Mouse (Mus musculus): ENCODE data around the gene Chrnb1. TPM values are rescaled to one million over a fixed set of nuclear protein-coding genes. Genes with fewer than 3 reads are reported as not detected.
A peak's percentile ranks its signal among the peaks of the same experiment; 100 is the strongest.

Gene Chrnb1
- polyA plus RNA-seq, 1 experiment: 1.9 TPM

DNA sequence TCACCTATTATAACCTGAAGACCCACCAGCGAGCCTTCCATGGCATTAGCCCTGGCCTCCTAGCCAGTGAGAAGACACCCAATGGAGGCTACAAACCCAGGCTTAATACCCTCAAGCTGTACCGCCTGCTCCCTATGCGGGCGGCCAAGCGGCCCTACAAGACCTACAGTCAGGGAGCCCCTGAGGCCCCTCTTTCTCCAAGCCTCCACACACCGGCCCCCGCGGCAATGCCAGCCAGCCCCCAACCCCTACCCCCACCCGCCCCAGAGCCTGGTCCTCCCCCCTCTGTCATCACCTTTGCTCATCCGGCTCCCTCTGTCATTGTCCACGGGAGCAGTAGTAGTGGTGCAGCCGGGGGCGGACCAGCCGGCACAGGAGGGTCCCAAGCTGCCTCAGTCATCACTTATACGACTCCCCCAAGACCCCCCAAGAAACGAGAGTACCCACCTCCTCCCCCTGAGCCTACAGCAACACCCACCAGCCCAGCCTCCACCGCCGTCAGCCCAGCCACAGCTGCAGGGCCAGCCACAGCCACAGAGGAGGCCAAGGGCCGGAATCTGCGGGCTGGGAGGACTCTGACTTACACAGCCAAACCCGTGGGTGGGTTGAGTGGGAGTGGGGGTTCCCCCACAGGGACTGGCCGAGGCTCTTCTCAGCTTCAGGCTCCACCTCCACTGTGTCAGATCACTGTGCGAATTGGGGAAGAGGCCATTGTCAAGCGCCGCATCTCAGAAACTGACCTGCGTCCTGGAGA, 18.1 kb downstream of the Chrnb1 start:
- no peak for DNase-seq (ENCODE audit: extremely low spot score in 1 of 2, low spot score in 1 of 2)

DNA sequence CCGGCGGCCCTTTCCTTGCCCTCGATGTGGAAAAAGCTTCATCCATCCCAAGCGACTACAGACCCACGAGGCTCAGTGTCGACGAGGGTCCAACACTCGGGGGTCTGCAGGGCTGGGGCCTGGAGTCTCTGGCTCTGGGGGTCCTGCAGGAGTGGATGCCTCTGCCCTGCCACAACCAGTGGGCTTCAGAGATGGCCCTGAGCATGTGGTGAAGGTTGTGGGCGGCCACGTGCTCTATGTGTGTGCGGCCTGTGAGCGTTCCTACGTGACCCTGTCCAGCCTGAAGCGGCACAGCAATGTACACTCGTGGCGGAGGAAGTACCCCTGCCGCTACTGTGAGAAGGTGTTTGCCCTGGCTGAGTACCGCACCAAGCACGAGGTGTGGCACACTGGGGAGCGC, 19.3 kb downstream of the Chrnb1 start:
- DNase-seq (ENCODE audit: extremely low spot score in 1 of 2, low spot score in 1 of 2): no peak

DNA sequence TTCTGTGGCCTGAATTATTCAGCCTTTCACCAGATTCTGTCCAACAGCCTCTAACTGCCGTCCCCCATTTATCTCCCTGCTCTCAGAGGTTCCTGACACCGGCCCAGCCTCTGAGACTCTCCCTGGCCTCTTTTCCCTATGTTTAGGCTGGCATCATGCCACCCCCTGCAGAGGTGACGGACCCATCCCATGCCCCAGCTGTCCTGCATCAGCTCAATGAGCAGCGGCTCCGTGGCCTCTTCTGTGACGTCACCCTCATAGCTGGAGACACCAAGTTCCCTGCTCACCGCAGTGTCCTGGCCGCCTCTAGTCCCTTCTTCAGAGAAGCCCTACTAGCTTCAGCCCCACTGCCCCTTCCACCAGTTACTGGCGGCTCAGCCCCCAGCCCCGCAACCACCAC, 20.0 kb downstream of the Chrnb1 start:
- no peak for DNase-seq (ENCODE audit: extremely low spot score in 1 of 2, low spot score in 1 of 2)

DNA sequence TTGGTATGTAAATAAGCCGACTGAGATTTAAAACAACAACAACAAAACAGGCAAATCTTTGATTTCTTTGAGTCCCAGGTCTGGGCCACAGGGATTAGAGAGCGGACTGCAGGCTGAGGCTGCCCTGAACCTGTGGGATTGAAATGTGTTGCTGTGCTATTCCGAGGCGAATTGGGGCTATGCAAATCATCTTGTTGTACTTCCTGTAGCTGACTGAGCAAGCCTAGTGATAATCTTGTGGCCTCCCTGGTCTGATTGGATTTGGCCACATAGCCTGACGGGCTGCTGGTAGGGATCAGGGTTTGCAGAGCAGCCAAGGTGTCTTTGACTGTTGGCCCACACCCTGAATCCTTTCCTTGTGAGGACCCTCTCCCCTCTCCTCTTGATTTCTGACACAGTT, 20.8 kb downstream of the Chrnb1 start:
- DNase-seq (ENCODE audit: extremely low spot score in 1 of 2, low spot score in 1 of 2): no peak

DNA sequence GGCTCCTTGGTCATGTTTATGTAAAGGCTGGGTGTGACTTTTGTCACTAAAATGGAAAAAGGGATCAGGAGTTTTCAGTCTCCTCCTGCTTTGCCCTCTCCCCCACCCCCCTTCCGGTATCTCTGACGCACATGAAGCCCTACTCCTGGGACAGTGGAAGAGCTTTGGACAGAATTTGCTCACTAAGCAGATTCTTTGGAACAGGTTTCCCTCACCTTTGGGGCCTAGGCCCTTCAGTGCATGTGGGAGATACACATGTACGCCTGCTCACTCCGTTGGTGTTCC, 28.2 kb downstream of the Chrnb1 start:
- DNase-seq (ENCODE audit: extremely low spot score in 1 of 2, low spot score in 1 of 2): no peak

DNA sequence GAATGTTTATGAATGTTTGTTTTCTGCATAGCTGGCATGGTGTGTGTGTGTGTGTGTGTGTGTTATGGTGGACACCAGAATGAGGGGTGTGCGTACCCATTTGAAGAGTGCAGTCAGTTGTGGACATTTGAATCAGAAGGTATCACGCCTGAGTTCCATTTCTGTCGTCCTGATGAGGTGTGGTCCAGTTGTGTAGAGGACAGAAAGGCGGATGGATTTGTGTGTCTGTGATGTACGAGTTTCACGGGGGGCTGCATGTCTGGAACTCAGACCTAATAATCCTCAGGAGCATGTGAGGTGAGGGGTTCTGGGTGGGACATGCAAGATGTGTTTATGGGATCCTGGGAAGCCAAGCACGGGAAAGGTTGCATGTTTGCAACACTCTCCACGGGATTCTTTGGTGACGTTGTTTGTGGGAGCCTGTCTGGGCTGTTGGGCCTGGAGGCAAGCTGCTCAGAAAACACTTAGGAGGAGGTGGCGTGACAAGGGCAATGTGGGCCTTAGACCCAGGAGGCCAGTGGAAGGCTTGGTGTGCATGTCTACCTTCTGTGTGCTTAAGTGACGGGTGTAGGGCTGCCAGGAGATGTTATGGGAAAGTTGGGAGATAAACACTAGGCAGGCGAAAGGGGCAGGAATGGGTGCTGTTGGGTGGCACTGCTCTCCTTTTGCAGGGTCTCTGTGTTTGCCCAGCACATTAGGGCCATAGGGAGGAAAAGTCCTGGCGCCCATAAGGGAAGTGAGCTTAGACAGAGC, 28.7 kb downstream of the Chrnb1 start:
- no peak for DNase-seq (ENCODE audit: extremely low spot score in 1 of 2, low spot score in 1 of 2)

DNA sequence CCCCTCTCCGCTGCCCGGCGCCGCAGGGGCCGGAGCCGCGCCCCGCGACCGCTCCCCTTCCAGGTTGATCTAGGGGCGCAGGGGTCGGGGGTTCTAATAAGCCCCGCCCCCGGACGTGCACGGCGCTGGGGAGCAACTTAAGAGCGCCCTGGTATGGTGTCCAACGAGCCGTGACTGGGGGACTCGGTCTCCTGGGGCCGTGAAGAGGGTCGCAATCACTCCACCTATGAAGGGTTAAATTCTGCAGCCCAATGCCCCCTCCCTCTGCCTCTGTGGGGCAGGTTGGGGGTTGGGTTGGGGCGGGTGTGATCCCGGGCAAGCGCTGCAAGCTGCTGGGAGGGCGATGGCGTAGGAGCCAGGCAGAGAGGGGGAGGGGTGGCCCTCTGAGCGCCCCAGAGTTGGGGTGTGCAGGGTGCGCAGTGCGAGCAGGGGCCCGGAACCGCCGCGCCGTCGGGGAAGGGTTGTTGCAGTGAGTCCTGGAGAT, 29.6 kb downstream of the Chrnb1 start:
- DNase-seq (ENCODE audit: extremely low spot score in 1 of 2, low spot score in 1 of 2): peak in 1 of 2 experiments; percentile 77

DNA sequence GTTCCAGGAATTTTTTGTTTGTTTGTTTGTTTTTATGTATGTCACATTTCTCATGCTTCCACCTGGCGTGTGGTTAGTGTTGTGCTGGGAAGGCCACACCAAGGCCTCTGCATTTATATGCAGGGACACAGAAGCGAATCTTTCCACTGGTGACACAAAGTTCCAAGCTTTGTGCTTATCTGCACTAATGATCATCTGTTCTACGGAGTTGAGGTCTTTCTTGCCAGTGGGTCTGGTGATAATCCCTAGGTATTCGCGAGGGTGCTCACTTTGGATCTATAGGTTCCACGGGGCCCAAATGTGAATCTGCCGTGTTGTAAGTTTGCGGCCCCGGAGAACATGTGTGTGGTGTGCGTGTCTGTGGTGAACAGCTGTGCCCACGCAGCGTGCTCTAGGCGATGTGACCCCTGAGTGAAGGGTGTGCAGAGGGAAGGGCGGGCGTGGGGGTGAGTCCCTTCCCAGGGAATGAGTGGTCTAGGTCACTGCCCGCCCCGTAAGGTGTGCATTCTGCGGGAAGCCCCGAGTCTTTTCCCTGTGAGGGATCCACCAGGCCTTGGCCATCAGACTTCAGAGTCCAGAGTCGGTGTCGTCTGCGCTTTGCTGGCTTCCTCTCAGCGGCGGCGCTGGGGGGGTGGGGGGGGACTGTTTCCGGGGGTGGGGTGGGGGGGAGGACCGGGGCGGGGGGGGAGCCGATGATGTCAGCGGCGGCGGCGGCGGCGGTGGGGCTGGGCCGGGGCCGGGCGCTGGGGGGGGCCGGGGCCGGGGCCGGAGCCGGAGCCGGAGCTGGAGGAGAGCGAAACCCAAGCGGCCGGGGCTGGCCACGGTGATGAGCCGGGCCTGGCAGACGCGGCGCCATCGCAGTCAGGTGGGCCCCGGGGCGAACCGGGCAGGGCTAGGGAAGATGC, 30.3 kb downstream of the Chrnb1 start, which contains the start of gene Zbtb4:
TSS of gene Zbtb4 (plus strand) at position 692 of the 905 bp plus-strand sequence.
- peak in 1 of 2 experiments; percentile 47 for DNase-seq (ENCODE audit: extremely low spot score in 1 of 2, low spot score in 1 of 2)

DNA sequence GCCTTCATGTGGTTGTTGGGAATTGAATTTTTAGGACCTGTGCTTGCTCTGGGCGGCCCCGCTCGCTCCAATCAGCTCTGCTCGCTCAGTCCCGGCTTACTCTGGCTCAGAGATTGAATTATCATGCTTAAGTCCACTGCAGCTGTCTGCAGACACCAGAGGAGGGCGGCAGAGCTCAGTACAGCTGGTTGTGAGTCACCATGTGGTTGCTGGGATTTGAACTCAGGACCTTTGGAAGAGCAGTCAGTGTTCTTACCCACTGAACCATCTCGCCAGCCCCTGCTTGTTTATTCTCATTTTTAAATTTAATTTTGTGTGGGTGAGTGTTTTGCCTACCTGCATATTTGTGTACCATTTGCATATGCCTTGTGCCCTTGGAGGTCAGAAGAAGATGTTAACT, 32.2 kb downstream of the Chrnb1 start:
- no peak for DNase-seq (ENCODE audit: extremely low spot score in 1 of 2, low spot score in 1 of 2)

DNA sequence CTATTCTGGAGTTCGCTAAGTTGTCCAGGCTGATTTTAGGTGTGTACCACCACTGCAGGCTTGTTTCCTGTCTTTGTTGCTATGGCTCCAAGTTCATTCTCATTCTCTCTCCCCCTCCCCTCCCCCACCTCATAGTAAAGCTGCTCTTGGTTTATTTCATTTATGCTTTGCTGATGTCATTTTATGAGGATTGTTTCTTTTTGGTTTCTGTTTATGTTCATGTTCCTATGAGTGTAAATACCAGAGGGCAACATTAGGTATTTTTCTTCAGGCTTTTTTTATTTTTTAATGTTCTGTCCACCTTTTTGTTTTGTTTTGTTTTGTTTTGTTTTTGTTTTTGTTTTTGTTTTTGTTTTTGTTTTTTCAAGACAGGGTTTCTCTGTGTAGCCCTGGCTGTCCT, 33.9 kb downstream of the Chrnb1 start, which contains the start of gene Slc35g3:
TSS of gene Slc35g3 (minus strand) at position 101 of the 400 bp plus-strand sequence.
- DNase-seq (ENCODE audit: extremely low spot score in 1 of 2, low spot score in 1 of 2): no peak

DNA sequence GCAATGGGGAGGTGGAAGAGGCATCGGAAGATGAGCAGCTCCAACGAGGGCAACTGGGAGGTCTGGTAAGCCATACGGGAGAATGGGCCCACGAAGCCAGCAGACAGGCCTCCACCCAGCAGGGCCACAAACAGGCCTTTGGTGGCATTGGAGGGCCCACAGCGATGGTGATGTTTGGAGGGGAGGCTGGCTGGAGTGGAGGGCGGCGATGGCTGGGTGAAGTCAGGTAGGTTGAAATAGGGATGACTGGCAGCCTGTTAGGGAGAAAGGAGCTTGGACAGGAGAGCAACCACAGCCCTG, 34.9 kb downstream of the Chrnb1 start:
- no peak for DNase-seq (ENCODE audit: extremely low spot score in 1 of 2, low spot score in 1 of 2)

DNA sequence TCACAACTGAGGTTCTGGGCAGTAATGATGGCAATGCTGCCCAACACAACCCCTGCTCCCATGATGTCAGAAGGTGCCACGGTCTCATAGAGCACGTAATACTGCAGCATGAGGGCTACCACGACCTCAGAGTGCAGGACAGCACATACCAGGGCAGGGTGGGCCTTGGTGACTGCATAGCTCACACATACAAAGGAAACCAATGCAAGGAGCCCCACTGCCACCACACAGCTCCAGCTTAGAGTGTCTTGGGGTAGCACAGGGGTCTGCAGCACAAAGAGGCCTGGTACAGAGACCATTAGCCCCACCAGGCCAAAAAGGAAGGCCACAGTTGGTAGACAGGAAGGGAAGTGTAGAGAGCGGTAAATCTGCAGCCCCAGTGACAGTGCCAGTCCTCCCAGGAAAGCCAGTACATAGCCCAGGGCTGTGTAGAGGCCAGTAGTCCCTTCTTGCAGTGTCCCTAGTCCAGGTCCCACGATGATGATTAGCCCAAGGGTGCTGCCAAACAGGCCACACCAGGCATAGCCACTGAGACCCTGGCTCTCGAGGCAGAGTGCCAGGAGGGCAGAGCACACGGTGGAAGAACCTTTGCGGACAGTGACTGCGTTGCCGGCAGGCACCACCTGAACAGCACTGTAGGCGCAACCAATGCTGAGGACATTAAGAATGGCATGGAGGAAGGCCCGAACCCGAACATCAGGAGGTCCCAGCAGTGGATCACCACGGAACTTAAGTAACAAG, 35.4 kb downstream of the Chrnb1 start:
- DNase-seq (ENCODE audit: extremely low spot score in 1 of 2, low spot score in 1 of 2): no peak

DNA sequence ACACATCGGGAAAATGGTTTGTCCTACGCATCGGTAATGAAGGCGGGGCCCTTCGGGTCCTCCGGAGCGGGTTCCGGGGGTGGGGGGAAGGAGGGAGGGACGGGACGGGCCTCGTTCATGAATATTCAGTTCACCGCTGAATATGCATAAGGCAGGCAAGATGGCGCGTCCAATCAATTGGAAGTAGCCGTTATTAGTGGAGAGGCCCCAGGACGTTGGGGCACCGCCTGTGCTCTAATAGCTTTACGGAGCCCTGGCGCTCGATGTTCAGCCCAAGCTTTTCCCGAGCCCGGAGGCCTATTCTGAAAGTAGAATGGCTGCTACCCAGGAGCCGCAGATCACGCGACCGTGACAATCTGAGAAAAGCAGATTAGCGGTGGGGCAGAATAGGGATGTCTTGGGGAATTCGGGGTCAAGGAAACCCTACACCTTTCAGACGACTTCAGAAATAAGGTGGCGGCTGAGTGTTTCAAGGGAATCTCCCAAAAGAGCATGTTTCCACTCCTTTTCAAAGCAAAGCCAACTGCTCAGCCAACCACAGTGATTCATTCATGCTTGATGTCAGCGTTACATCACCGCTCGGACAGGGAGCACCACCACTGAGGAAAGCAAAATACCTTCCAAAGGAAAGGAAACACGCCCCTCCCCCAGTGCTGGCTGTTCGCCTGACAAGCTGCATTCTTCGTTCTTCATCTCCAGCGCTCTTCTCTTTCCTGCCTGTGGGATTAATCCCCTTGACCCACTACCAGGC, 36.6 kb downstream of the Chrnb1 start:
- peak; percentile 76 to 93 for DNase-seq (ENCODE audit: extremely low spot score in 1 of 2, low spot score in 1 of 2)

DNA sequence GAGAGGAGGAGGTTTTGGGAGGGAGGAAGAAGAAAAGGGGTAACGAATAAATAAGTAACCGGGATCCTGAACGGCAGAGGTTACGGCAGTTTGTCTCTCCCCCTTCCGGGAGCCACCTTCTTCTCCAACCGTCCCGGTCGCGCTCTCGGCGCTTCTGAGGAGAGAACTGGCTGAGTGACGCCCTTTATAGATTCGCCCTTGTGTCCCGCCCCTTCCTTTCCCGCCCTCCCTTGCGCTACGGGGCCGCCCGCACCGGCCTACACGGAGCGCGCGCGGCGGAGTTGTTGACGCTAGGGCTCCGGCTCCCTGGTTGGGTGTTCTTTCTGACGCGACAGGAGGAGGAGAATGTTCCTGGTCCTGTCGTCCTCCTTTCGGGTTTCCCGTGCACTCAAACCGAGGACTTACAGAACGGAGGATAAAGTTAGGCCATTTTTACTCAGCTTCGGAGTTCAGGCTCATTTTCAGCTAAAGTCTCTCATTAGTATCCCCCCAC, 37.2 kb downstream of the Chrnb1 start, which contains the start of gene Polr2a:
TSS of gene Polr2a (minus strand) at position 160 of the 493 bp plus-strand sequence.
- DNase-seq (ENCODE audit: extremely low spot score in 1 of 2, low spot score in 1 of 2): peak; percentile 95 to 98

DNA sequence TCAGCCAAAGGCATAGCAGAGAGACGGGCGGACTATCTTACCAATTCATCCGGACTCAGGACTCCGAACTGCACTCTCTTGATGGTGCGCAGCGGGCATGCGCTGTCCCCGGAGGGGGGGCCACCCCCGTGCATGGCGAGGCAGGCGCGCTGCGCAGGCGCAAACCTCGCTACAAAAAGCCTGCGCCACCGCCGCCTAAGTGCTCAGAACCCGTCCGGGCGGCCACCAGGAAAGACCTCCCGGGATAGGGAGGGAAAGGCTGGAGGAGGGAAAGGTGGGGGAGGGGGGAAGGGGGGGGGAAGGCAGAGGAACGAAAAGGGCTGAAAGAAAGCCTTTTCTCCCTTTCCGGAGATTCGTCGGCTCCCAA, 37.7 kb downstream of the Chrnb1 start:
- peak; percentile 89 to 98 for DNase-seq (ENCODE audit: extremely low spot score in 1 of 2, low spot score in 1 of 2)

DNA sequence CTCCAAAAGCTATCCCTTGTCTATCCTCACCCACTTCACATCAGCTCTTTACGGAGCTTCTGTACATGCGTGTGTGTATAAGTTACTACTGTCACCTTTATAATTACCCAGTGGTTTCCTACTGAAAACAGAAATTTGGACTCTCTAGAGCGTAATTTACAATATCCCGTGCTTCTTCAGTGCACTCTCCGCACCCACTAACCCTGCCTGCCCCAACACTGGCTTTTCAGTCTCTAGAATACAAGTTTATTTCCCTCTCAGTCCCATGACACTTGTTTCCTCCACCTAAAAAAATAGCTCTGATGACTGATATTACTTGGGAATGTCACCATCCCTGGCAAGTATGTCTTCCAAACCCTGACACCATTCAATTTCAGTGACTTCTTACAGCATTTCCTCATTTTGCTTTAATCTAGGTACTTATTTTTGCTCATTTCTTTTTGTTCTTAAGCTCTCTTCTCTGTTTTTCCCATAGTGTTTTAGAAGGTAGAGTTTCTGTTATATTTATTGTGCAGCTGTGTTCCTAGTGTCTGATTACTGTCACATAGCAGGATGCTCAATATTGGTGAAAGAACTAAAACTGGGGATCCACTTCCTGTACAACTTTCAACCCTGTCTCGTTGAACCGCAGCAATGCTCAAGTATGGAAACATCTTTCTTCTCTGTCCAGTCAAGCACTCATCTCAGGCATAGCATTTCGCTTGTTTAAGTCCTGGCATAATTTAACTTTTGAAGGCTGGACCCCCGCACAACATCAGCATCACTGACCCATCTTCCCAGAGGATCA, 38.2 kb downstream of the Chrnb1 start:
- no peak for DNase-seq (ENCODE audit: extremely low spot score in 1 of 2, low spot score in 1 of 2)

DNA sequence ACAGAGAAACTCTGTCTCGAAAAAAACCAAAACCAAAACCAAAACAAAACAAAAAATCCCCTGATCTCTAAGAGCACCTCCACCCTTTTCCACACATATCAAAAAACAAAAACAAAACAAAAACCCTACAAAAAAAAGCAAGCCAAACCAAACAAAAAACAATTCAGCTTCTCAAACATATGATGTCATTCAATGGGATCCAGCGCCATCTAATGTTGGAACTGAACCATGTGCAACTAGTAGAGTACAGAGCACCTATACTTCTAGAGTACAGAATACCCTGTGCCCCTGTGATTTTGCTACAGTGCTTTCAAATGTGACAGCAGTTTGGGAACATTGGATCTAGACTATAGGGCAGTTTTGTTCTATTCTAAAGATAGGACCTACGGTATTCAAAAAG, 41.0 kb downstream of the Chrnb1 start:
- peak in 1 of 2 experiments; percentile 66 for DNase-seq (ENCODE audit: extremely low spot score in 1 of 2, low spot score in 1 of 2)

DNA sequence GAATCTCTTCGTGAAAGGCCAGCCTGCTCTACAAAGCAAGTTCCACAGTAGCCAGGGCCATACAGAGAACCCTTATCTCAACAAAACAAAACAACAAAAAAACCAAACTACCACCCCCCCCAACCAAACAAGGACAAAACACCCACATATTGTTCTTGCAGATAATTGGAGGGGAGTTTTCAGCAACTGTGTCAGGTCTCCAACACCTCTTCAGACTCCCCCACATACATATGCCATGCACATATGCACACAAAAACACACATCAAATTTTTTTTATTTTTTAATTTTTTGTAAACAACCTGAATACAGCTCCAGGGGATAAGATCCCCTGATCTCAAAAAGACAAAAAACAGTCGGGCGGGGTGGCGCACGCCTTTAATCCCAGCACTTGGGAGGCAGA, 41.5 kb downstream of the Chrnb1 start:
- no peak for DNase-seq (ENCODE audit: extremely low spot score in 1 of 2, low spot score in 1 of 2)

DNA sequence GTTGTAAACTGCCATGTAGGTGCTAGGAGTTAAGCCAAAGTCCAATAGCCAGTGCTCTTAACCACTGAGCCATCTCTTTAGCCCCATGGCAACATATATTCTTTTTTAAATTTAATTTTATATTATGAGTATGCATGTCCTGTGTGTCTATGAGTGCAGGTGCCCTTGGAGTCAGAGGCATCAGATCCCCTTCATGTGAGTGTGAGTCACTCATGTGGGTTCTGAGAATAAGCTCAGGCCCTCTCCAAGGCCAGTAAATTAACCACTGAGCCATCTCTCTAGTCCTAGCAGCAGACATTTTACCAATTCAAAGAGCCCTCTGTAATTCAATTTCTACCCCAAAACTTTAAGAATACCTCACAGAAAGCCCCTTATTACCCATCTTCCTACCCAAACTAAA, 43.1 kb downstream of the Chrnb1 start:
- no peak for DNase-seq (ENCODE audit: extremely low spot score in 1 of 2, low spot score in 1 of 2)

Measured in frontal cortex, adult 2 months (tissue).